Mouse (Mus musculus): ENCODE data around the gene Pabpn1.

- TF ChIP-seq CTCF (IDR thresholded peaks at IDR 0.05; ENCODE audit: insufficient read depth, low read depth, low read length) (no peak), POLR2A (IDR thresholded peaks at IDR 0.05; ENCODE audit: insufficient read depth, low read depth, low read length) (peak; percentile 94)
Observed at GRCm38 (mm10) chr14:54876539-54877047, 15.7 kb upstream of the Pabpn1 start.

All from olfactory bulb, adult 2 months (tissue).